Mouse (Mus musculus): ENCODE data around the gene Foxo3. TPM values are rescaled to one million over a fixed set of nuclear protein-coding genes. Genes with fewer than 3 reads are reported as not detected.

The Foxo3 gene
- polyA plus RNA-seq, 1 experiment from 2014 or later: 2.5 TPM

DNA sequence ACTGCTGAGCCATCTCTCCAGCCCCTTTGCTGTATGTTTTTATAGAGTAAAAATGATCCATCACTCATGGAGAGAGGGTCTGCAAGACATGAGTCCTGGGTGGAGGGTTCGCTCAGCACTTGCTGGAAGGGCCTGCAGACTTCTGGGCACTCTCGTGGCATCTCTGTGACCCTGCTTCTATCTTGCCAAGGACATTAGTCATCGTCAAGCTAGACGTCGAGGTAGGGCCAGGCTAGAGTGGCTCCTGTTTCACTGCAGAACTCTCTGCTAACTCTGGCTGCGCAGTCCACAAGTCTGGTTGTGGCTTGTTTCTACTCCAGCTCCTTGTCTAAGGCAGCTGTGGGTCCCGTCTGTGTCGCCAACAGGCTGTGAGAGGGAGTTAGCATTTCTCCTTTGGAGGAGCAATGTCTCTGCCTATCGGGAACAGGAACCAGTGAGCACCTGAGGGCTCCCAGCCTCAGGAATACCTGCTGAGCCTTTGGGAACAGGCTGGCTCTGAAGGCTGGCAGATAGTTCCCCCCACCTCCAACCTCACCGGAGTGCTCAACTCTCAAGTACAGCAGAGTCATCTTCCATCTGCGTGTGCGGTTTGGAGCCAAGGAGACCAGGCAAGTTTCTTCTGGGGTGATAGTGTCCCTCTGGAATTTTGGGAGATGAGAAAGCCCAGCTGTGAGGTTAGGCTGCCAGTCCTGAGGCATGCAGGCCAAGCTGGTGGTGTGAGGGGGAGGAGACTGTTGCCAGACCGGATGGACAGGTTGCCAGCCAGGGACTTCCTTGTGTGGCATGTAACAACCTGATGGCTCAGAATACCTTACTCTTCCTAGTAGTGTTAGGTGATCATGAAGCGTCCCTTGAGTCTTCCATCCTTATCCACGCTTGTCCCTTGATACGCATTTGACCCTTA lies 98.5 kb downstream of the Foxo3 start:
- Histone ChIP-seq H3K9me3 (no peaks in the 10 kb centered on the region), H3K27me3 (ENCODE audit: insufficient read depth, poor library complexity, severe bottlenecking) (no peaks in the 10 kb centered on the region), H3K4me3 (no peak overlapping the region), H3K36me3 (no peaks in the 10 kb centered on the region; the same call in 1 of the 2 replicates), H3K27ac (no peak overlapping the region), H3K4me1 (replicated peaks) (peaks cover 15% of the 10 kb centered on the region)
- no peak for DNase-seq (ENCODE audit: low spot score)
- 93% methylated on average over 16 of the region's 16 CpGs for WGBS

DNA sequence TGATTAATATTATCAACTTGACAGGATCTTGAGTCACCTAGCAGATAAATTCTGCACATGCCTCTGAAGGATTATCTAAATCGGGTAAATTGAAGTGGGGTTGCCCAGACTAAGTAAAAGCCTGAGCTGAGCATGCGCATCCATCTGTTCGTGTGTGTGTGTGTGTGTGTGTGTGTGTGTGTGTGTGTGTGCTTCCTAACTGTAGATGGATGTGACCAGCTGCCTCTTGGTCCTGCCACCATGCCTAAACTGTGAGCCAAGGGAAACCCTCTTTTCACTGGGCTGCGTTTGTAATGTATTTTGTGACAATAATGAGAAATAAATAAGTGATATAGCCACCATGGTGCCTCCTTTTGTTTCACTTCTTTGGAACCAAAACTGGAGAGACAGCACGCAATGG lies 102.3 kb downstream of the Foxo3 start:
- Histone ChIP-seq H3K36me3 (no peaks in the 10 kb centered on the region), H3K27ac (no peak overlapping the region), H3K4me1 (replicated peaks) (peaks cover 22% of the 10 kb centered on the region; the same call in 1 of the 2 replicates), H3K9me3 (0 out of 2 replicates have a peak, but pooled peaks cover 4% of the 10 kb centered on the region), H3K4me3 (no peak overlapping the region), H3K27me3 (ENCODE audit: insufficient read depth, poor library complexity, severe bottlenecking) (no peaks in the 10 kb centered on the region)
- 92% methylated on average over 5 of the region's 5 CpGs for WGBS
- no peak for DNase-seq (ENCODE audit: low spot score)

DNA sequence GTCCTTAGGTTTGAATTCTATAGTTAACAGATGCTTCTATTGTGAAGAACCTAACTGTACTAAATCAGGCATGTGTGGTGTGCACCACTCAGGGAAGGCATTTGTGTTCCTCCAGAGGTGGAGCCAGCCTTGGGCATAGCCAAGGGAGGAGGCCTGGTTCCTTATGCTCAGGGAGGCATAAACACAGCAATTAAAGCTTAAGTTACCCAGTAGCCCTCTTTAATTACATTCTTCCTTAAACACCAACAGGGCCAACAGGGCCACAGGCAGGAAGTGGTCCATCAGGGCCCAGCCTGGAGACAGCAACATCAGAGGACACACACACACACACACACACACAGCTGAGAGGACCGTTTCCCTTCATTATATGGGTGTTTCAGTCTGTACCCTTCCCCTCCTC lies 102.7 kb downstream of the Foxo3 start:
- H3K27me3 ChIP-seq (ENCODE audit: insufficient read depth, poor library complexity, severe bottlenecking): no peaks in the 10 kb centered on the region
- DNase-seq (ENCODE audit: low spot score): no peak
- H3K36me3 ChIP-seq: no peaks in the 10 kb centered on the region
- 58% methylated on average over 1 of the region's 1 CpGs for WGBS
- H3K4me3 ChIP-seq: no peak overlapping the region
- 0 out of 2 replicates have a peak, but pooled peaks cover 5% of the 10 kb centered on the region for H3K9me3 ChIP-seq
- no peak overlapping the region for H3K27ac ChIP-seq
- H3K4me1 ChIP-seq (replicated peaks): peaks cover 22% of the 10 kb centered on the region; the same call in 1 of the 2 replicates

DNA sequence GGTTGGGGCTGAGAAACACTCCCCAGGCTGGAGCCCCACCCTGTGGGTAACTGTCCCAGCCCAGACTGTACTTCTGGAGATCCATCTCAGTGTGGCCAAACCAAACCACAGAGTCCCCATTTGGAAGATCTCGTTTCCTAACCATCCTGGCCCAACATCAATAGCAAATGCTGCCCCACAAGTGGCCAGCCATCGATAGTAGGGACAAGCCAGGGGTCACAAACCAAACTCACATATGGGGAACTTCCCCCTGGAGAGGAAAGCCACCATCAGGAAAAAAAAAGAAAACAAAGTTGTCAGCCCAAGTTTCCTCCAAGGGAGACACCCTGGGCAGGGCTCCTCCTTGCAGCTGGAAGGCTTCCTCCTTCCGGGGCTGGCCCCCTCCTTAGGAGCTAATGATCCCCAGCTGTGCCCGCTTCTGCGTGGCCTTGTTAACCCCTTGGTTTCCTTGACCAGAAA lies 105.6 kb downstream of the Foxo3 start:
- Histone ChIP-seq H3K27me3 (ENCODE audit: insufficient read depth, poor library complexity, severe bottlenecking) (no peaks in the 10 kb centered on the region), H3K27ac (no peak overlapping the region), H3K9me3 (0 out of 2 replicates have a peak, but pooled peaks cover 5% of the 10 kb centered on the region), H3K4me3 (no peak overlapping the region), H3K36me3 (no peaks in the 10 kb centered on the region), H3K4me1 (replicated peaks) (peaks cover 22% of the 10 kb centered on the region; the same call in 1 of the 2 replicates)
- no peak for DNase-seq (ENCODE audit: low spot score)
- WGBS: 10% methylated on average over 5 of the region's 5 CpGs

DNA sequence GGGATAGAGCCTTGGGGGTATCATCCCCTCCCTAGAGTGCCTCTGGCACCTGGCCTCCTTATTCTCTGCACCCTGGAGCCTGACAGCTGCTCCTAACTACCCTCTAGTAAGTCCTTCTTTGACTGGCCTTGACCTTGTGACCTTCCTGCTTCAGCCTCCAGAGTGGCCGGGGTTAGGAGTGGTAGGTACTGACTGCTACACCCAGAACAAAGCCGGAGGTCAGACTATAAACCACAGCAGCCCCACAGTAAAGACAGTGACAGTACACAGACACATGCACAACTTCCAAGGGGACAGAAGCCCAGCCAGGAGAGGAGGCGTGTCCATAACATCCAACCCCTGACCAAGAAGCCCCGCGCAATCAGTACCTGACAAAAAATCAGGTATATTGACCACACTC lies 106.4 kb downstream of the Foxo3 start:
- no peak for DNase-seq (ENCODE audit: low spot score)
- peaks cover 22% of the 10 kb centered on the region; the same call in 1 of the 2 replicates for H3K4me1 ChIP-seq (replicated peaks)
- no peaks in the 10 kb centered on the region for H3K27me3 ChIP-seq (ENCODE audit: insufficient read depth, poor library complexity, severe bottlenecking)
- H3K27ac ChIP-seq: no peak overlapping the region
- no peaks in the 10 kb centered on the region for H3K36me3 ChIP-seq
- H3K4me3 ChIP-seq: no peak overlapping the region
- H3K9me3 ChIP-seq: 0 out of 2 replicates have a peak, but pooled peaks cover 5% of the 10 kb centered on the region
- 76% methylated on average over 5 of the region's 5 CpGs for WGBS

DNA sequence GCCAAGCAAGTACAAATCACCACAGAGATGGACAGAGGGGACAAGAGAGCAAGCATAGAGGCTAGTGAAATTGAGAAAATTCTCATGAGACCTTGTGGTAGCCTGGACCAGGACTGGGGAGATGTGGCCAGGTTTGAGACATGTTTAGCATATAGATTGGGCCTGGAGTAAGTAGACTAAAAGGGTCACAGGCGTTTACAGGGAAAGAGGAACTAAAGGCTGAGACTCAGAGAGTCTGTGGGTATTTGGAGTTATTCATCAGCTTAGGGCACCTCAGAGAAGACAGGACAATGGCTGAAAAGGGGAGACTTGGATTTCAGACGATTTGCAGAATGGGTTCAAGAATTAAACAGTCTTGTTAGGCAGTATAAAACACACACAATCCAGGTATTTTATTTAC lies 121.8 kb downstream of the Foxo3 start:
- Histone ChIP-seq H3K4me3 (no peak overlapping the region), H3K27ac (no peak overlapping the region), H3K27me3 (ENCODE audit: insufficient read depth, poor library complexity, severe bottlenecking) (no peaks in the 10 kb centered on the region), H3K36me3 (no peaks in the 10 kb centered on the region), H3K9me3 (peaks cover 18% of the 10 kb centered on the region), H3K4me1 (replicated peaks) (peaks cover 11% of the 10 kb centered on the region)
- 76% methylated on average over 2 of the region's 2 CpGs for WGBS
- DNase-seq (ENCODE audit: low spot score): no peak

DNA sequence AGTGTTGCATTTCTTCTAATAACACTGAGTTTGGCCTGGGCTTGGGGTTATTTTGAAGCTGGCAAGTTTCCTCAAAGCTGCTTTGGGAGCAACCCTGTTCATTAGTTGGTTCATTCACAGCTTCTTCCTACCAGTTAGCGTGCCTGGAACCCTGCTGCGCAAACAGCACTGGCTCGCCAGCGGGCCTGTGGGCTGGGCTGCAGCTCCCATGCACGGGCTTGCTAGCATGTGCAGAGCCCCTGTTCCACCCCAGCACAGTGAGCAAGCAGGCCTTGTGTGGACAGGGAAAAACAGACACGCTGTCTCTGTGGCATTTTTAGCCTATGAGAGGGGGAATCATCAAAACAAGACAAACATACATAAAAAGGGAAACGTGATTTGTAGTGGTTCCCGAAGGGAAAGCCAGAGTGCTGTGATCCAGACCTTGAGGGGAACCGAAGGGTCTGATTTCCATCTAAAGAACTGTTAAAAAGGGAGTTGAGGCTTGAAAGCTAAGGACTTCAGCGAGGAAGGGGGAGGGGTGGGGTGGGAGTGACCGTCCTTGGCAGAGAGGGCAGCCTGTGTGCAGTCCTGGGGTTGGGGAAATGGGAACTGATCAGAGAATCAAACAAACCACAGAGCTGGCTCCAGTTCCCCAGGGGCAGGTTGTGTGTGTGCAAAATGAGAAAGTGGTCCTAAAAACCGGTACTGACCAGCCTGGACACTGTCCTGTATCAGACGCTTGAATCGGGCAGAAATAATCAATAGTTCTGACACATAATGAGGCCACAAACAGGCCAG lies 123.9 kb downstream of the Foxo3 start:
- Histone ChIP-seq H3K9me3 (peaks cover 9% of the 10 kb centered on the region; the same call in 1 of the 2 replicates), H3K4me3 (no peak overlapping the region), H3K36me3 (no peaks in the 10 kb centered on the region), H3K4me1 (replicated peaks) (peaks cover 11% of the 10 kb centered on the region), H3K27ac (peak overlapping the region; percentile 57), H3K27me3 (ENCODE audit: insufficient read depth, poor library complexity, severe bottlenecking) (no peaks in the 10 kb centered on the region)
- peak; percentile 29 for DNase-seq (ENCODE audit: low spot score)
- 42% methylated on average over 14 of the region's 14 CpGs for WGBS

DNA sequence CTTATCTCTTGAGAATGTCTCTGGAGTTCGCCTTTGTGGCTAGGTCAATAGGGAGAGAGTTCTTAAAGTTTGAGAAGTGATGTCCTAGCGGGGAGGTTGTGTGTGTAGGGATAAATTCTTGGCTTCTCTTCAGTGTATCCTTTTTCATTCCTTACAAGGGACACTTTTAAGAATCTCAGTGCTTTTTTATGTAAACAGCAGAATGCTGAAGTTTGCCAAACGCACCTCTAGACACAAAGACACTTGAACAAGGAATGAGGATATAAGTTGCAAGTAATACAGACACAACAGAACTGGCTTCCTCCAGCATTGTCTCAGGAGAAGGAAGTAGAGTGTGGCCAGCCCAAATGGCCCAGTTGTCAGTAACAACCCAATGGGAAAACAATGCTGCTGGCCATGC lies 126.8 kb downstream of the Foxo3 start:
- 85% methylated on average over 3 of the region's 3 CpGs for WGBS

DNA sequence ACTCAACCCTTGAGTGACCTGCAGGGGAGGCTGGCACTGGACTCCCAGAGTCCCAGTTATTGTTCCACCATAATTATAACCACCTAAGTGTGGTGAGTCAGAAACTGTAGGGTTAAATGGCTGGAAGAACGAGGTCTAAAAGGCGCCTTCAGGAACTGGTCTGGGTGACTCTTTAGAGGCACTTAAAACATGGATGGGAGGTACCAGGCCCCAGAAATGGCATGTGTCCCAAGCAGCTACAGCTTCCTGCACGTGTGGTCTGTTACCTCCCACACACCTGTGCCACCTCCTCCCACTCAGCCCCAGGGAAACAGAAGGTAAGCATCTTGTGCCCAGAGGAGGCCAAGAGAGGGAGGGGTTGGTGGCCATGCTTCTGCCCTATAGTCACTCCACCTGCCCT lies 128.2 kb downstream of the Foxo3 start:
- WGBS: 79% methylated on average over 3 of the region's 3 CpGs
- Histone ChIP-seq H3K27me3 (ENCODE audit: insufficient read depth, poor library complexity, severe bottlenecking) (no peaks in the 10 kb centered on the region), H3K4me1 (replicated peaks) (peaks cover 11% of the 10 kb centered on the region), H3K9me3 (no peaks in the 10 kb centered on the region), H3K27ac (no peak overlapping the region), H3K36me3 (no peaks in the 10 kb centered on the region), H3K4me3 (no peak overlapping the region)
- no peak for DNase-seq (ENCODE audit: low spot score)

More for the DNA sequence above, 126.8 kb downstream of the Foxo3 start:
- DNase-seq (ENCODE audit: low spot score): no peak
- peaks cover 11% of the 10 kb centered on the region for H3K4me1 ChIP-seq (replicated peaks)
- no peaks in the 10 kb centered on the region for H3K27me3 ChIP-seq (ENCODE audit: insufficient read depth, poor library complexity, severe bottlenecking)
- no peaks in the 10 kb centered on the region for H3K9me3 ChIP-seq
- no peak overlapping the region for H3K27ac ChIP-seq
- H3K4me3 ChIP-seq: no peak overlapping the region
- H3K36me3 ChIP-seq: no peaks in the 10 kb centered on the region

DNA sequence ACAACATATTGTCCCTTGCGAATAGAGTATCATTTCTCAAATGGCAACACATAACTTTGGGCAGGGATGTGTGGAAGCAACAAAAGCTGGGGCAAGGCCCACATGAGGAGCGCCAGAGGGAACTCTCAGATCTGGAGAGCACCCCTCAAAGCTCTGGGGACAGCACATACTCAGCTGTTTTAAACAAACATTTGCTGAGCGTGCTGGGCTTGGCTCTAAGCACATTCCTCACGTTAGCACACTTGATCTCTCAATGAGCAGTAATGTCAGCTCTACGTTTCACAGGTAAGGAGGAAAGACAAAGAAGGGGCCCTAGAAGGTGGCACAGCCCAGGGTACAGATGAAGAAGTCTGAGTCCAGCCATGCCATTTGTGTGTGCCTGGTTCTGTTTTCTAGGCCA lies 131.3 kb downstream of the Foxo3 start:
- Histone ChIP-seq H3K27ac (no peak overlapping the region), H3K4me3 (no peak overlapping the region), H3K9me3 (no peaks in the 10 kb centered on the region), H3K4me1 (replicated peaks) (no peaks in the 10 kb centered on the region), H3K36me3 (no peaks in the 10 kb centered on the region), H3K27me3 (ENCODE audit: insufficient read depth, poor library complexity, severe bottlenecking) (no peaks in the 10 kb centered on the region)
- no peak for DNase-seq (ENCODE audit: low spot score)
- WGBS: 80% methylated on average over 5 of the region's 5 CpGs

DNA sequence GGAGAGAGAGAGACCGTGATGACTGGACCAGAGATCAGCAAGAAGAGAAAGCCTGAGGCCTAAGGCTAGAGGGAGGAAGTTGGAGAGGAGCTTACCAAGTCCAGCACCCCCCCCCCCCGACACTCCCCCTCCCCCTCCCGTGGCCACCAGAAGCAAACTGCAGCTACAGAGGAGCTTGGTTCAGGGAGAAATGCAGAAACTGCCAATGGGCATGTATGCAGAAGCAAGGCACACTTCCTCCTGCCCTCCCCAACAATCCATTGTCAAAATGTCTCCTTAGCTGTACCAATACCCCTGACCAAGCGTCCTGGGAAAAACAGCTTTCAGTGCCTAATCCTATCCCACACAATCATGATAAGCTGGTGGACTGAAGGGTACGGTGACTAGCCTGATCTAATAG lies 131.8 kb downstream of the Foxo3 start:
- Histone ChIP-seq H3K9me3 (no peaks in the 10 kb centered on the region), H3K27me3 (ENCODE audit: insufficient read depth, poor library complexity, severe bottlenecking) (no peaks in the 10 kb centered on the region), H3K4me3 (no peak overlapping the region), H3K36me3 (no peaks in the 10 kb centered on the region), H3K27ac (no peak overlapping the region), H3K4me1 (replicated peaks) (no peaks in the 10 kb centered on the region)
- 73% methylated on average over 5 of the region's 5 CpGs for WGBS
- DNase-seq (ENCODE audit: low spot score): no peak

DNA sequence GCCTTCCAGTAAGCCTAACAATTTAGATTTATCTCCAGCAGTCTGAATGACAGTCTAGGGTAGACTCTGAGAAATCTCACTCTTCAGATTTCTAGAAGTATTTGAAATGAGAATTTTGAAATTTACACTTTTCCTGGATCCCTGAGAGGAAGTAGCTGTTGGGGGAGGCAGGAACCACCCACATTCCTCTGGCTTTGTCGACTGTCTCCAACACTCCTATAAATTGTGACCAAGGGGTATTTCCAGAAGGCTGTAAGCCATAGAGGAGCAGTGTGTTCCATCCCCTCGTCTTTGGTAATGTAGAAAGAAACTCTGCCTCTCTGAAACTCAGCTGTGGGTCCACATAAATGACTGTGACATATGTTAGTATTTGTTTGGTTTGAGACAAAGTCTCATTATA lies 132.4 kb downstream of the Foxo3 start:
- no peaks in the 10 kb centered on the region for H3K36me3 ChIP-seq
- WGBS: 71% methylated on average over 2 of the region's 2 CpGs
- no peak overlapping the region for H3K4me3 ChIP-seq
- DNase-seq (ENCODE audit: low spot score): no peak
- no peaks in the 10 kb centered on the region for H3K27me3 ChIP-seq (ENCODE audit: insufficient read depth, poor library complexity, severe bottlenecking)
- no peaks in the 10 kb centered on the region for H3K4me1 ChIP-seq (replicated peaks)
- no peak overlapping the region for H3K27ac ChIP-seq
- no peaks in the 10 kb centered on the region for H3K9me3 ChIP-seq

DNA sequence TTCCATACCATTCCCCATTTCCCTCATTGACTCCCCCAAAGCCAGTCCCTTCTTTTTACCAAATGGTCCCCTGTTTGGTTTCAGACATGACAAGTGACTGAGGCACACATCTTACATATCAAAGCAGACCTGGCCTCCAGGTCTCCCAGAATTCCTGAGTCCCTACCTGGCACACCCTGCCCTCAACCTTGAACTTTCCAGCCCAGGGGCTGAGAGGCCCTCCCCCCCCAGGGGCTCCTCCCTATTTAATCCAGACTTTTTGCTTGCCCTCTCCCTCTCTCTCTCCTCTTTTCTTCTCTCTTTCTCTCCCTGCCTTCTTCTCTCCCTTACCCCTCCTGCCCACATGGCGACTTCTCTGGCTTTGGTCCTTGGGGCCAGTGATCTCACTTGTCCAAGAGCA lies 133.8 kb downstream of the Foxo3 start:
- DNase-seq (ENCODE audit: low spot score): no peak
- H3K9me3 ChIP-seq: 0 out of 2 replicates have a peak, but pooled peaks cover under 1% of the 10 kb centered on the region
- H3K36me3 ChIP-seq: no peaks in the 10 kb centered on the region
- H3K4me3 ChIP-seq: no peak overlapping the region
- H3K4me1 ChIP-seq (replicated peaks): no peaks in the 10 kb centered on the region
- 86% methylated on average over 1 of the region's 1 CpGs for WGBS
- no peaks in the 10 kb centered on the region for H3K27me3 ChIP-seq (ENCODE audit: insufficient read depth, poor library complexity, severe bottlenecking)
- no peak overlapping the region for H3K27ac ChIP-seq
